Comparison of ENCODE assay signal across 8 mouse cellular contexts in genomic region chr17:67837351-67838090, GRCm38 (mm10).
DNase-seq lines count a peak whose midpoint lies in the region; ATAC-seq and TF ChIP-seq lines count a peak whose summit lies in the region.

No protein-coding gene starts in this region.

- no peaks in the 10 kb centered on the region for H3K36me3 ChIP-seq in hindbrain, embryonic 11.5 days (ENCODE audit: control insufficient read depth, insufficient read depth, low read length)
- H3K36me3 ChIP-seq in lung, embryonic 15.5 days, result no peaks in the 10 kb centered on the region

- 50% methylated on average over 17 of the region's 17 CpGs for WGBS in cerebellum, adult 2 months
- 63% methylated on average over 17 of the region's 17 CpGs for WGBS in hindbrain, embryonic 11.5 days
- 52% methylated on average over 17 of the region's 17 CpGs for WGBS in lung, embryonic 15.5 days

- no peaks in the 10 kb centered on the region for H3K27me3 ChIP-seq in cerebellum, adult 2 months (ENCODE audit: control insufficient read depth, insufficient read depth, low read length)
- H3K27me3 ChIP-seq in hindbrain, embryonic 11.5 days (ENCODE audit: control insufficient read depth, insufficient read depth, low read length), result no peaks in the 10 kb centered on the region
- H3K27me3 ChIP-seq in lung, embryonic 15.5 days, result no peaks in the 10 kb centered on the region

- peak; percentile 75 for TF ChIP-seq CTCF in cerebellum, adult 2 months (IDR thresholded peaks at IDR 0.05; ENCODE audit: borderline replicate concordance, insufficient read depth, low read depth, low read length)

- ATAC-seq in hindbrain, embryonic 11.5 days (ENCODE audit: low FRiP score), result peak; percentile 43; the same call in 1 of the 2 replicates
- peak; percentile 80 for ATAC-seq in lung, embryonic 15.5 days (ENCODE audit: borderline replicate concordance, extremely low read depth, low FRiP score, low TSS enrichment)

- DNase-seq in Muller cell, postnatal 12 days (ENCODE audit: inconsistent ontology term), result peak; percentile 77
- peak; percentile 53 to 72 for DNase-seq in cerebellum, adult 2 months
- peak; percentile 28 to 92 for DNase-seq in frontal cortex, adult 2 months (ENCODE audit: extremely low spot score in 1 of 2, low spot score in 1 of 2)
- DNase-seq in hindbrain, embryonic 11.5 days (ENCODE audit: low spot score), result peak; percentile 87
- peak; percentile 49 to 78 for DNase-seq in layer of hippocampus, adult 8-10 months (ENCODE audit: low spot score in 2 of 2)
- DNase-seq in retina, embryonic 14.5 days (ENCODE audit: low spot score), result peak; percentile 90
- no peak for DNase-seq in natural killer cell, adult 2 months (ENCODE audit: low spot score in 2 of 2)

- no peak overlapping the region for H3K27ac ChIP-seq in cerebellum, adult 2 months (ENCODE audit: insufficient read depth, low read length)
- no peak overlapping the region for H3K27ac ChIP-seq in hindbrain, embryonic 11.5 days (ENCODE audit: low read depth, low read length)
- no peak overlapping the region for H3K27ac ChIP-seq in lung, embryonic 15.5 days

- TF ChIP-seq POLR2A in cerebellum, adult 2 months (IDR thresholded peaks at IDR 0.05; ENCODE audit: borderline replicate concordance, insufficient read depth, low read length), result no peak

- H3K4me2 ChIP-seq in hindbrain, embryonic 11.5 days (replicated peaks; ENCODE audit: low read depth, low read length), result no peak overlapping the region
- peak overlapping the region; percentile 30; the same call in 1 of the 2 replicates for H3K4me2 ChIP-seq in lung, embryonic 15.5 days

- H3K9ac ChIP-seq in hindbrain, embryonic 11.5 days (ENCODE audit: low read depth, low read length), result no peak overlapping the region
- H3K9ac ChIP-seq in lung, embryonic 15.5 days, result no peak overlapping the region

- H3K4me3 ChIP-seq in cerebellum, adult 2 months (replicated peaks; ENCODE audit: insufficient read depth, low read depth, low read length), result no peak overlapping the region
- no peak overlapping the region for H3K4me3 ChIP-seq in hindbrain, embryonic 11.5 days (ENCODE audit: low read depth, low read length)
- no peak overlapping the region for H3K4me3 ChIP-seq in lung, embryonic 15.5 days

- H3K9me3 ChIP-seq in hindbrain, embryonic 11.5 days (ENCODE audit: control insufficient read depth, low read length), result no peaks in the 10 kb centered on the region
- no peaks in the 10 kb centered on the region for H3K9me3 ChIP-seq in lung, embryonic 15.5 days

- H3K4me1 ChIP-seq in cerebellum, adult 2 months (ENCODE audit: control insufficient read depth, insufficient read depth, low read length), result no peaks in the 10 kb centered on the region
- H3K4me1 ChIP-seq in hindbrain, embryonic 11.5 days (replicated peaks; ENCODE audit: control insufficient read depth, insufficient read depth, low read length), result no peaks in the 10 kb centered on the region
- H3K4me1 ChIP-seq in lung, embryonic 15.5 days, result no peaks in the 10 kb centered on the region

Comparison
In these comparisons a context has a peak if more than half of its experiments do, and no peak if none do; other contexts are left out.
1. DNase-seq: peak in Muller cell, postnatal 12 days (single experiment), cerebellum, adult 2 months (2 of 2), frontal cortex, adult 2 months (2 of 2), hindbrain, embryonic 11.5 days (single experiment), layer of hippocampus, adult 8-10 months (2 of 2) and retina, embryonic 14.5 days (single experiment); none in natural killer cell, adult 2 months (0 of 2).